In the genomic region with DNA sequence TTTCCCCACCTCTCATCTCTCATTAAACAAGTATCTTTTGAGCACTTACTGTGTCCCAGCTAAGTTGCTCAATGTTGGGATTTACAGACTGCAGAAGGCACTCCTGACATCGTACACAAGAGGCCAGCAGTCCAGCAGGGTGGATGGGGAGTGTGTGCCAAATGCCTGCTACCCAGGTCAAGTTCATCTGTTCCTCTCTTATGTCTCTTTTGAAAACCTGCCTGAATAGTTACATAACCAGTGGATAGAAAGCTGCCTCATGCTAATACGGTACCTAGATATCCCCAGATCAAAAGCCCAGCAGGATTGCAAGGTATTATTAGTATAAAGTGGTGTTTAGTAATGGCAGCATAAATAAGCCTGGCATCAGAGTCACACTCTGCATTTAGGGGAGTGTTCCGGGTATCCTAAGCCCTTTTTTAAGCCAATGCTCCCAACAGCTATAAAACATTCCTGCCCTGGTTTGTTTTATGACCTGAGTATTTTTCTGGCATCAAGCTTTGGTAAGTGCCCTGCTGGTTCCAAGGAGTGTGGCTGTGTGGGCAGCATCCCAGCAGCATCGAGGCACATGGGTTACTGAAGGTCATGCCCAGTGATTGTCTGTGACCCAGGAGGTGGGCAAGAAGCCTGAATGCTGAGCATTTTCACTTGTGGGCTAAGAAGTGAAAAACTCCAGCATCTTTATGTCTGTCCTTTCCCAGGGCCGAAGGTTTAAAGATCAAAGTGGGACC, we compare ENCODE assay signal across 17 mouse cellular contexts. TPM values are rescaled to one million over a fixed set of nuclear protein-coding genes. Genes with fewer than 3 reads are reported as not detected.
DNase-seq lines count a peak whose midpoint lies in the region; ATAC-seq and TF ChIP-seq lines count a peak whose summit lies in the region.
"Had no signal": no experiment of that assay in that cellular context is flagged by ENCODE, and none has a peak within 500 bp of the region (broad histone marks: within the 10 kb centered on the region; RNA-seq: fewer than 3 reads in every experiment).

No protein-coding gene starts in this region.

- peak; percentile 78 for DNase-seq in gastrocnemius, adult 2 months
- DNase-seq in gastrocnemius, postnatal 4 days (ENCODE audit: low spot score in 2 of 2): no peak
- DNase-seq in lung, postnatal 25 days (ENCODE audit: low spot score): peak; percentile 37
- no peak for DNase-seq in lung, postnatal 10 days
- peak; percentile 99 for DNase-seq in cerebellum, adult 9-10 months
- peak; percentile 90 for DNase-seq in skeletal muscle tissue, adult 2 months (ENCODE audit: low read depth, low spot score)
- no peak for DNase-seq in embryo, embryonic 10.5 days (ENCODE audit: low spot score)
- DNase-seq: heart, postnatal 14 days; right cerebral cortex, postnatal 25 days; thymus, postnatal 14 days had no signal

- intact Hi-C loops in gastrocnemius, adult 2 months (cut with DNase I): no loop called here

- ATAC-seq in CD4-positive, CD25-positive, alpha-beta regulatory T cell, adult 4 months: no peak
- ATAC-seq: forebrain, embryonic 15.5 days; hindbrain, postnatal 0 days had no signal

- TF ChIP-seq CTCF in gastrocnemius, adult 2 months (IDR thresholded peaks at IDR 0.05): peak; percentile 35

- no peak overlapping the region for H3K4me3 ChIP-seq in gastrocnemius, adult 2 months
- H3K4me3 ChIP-seq: forebrain, embryonic 15.5 days; layer of hippocampus, adult 2 months; megakaryocyte, embryonic 14.5 days had no signal

- H3K27ac ChIP-seq in gastrocnemius, adult 2 months: peak overlapping the region; percentile 52
- H3K27ac ChIP-seq: forebrain, embryonic 15.5 days; hindbrain, postnatal 0 days; layer of hippocampus, adult 2 months; liver, embryonic 14.5 days had no signal

RNA-seq across cellular contexts. Expression of a gene that starts 59.1 kb away (rescaled TPM):
- total RNA-seq in gastrocnemius, adult 2 months (2021): 10 to 100 TPM; 14.9 to 16.7 TPM
- 1 to 10 TPM; 7.8 to 8.7 TPM for total RNA-seq in gastrocnemius, postnatal 4 days (2021)
- polyA plus RNA-seq in CD4-positive, CD25-positive, alpha-beta regulatory T cell, adult 4 months (2017; shearing (Covaris generic)): not detected
- total RNA-seq: MEL had no signal

Comparison
In these comparisons a context has a peak if more than half of its experiments do, and no peak if none do; other contexts are left out.
1. DNase-seq: peak in gastrocnemius, adult 2 months (single experiment), lung, postnatal 25 days (single experiment), cerebellum, adult 9-10 months (single experiment) and skeletal muscle tissue, adult 2 months (single experiment); none in gastrocnemius, postnatal 4 days (0 of 2), lung, postnatal 10 days (single experiment) and embryo, embryonic 10.5 days (single experiment).